Mouse (Mus musculus) forebrain, embryonic 14.5 days (tissue): ENCODE data around the gene Xxylt1. TPM values are rescaled to one million over a fixed set of nuclear protein-coding genes. Genes with fewer than 3 reads are reported as not detected.
"Not testable (repeated sequence)": the region's sequence is repeated elsewhere in the genome, so short reads cannot be mapped to it uniquely, and the experiment has no call there.

ENCODE experiments used
- ATAC-seq: fragments of 200-750 bp; cut with Nextera tagmentation; 2 replicates; pipeline ENCODE4 v1.8.0; 2017; ENCODE audit warnings: mild to moderate bottlenecking, moderate library complexity
- DNase-seq: peaks from one replicate; pipeline ENCODE4 v3.0.0-alpha.2; 2015; ENCODE audit warnings: low spot score
- H3K27ac ChIP-seq: fragments of 300-500 bp; sonication (generic); 2 replicates; pipeline ENCODE4 v1.5.1; 2014; ENCODE audit warnings: low read depth, mild to moderate bottlenecking, control low read depth, low read length, moderate library complexity
- H3K27me3 ChIP-seq: fragments of 300-500 bp; sonication (generic); replicated peaks from 2 replicates; pipeline ENCODE4 v1.6.1; 2014; ENCODE audit warnings: low read length, control low read depth, mixed read lengths; ENCODE audit not compliant: control insufficient read depth, insufficient read depth
- H3K36me3 ChIP-seq: fragments of 300-500 bp; sonication (generic); 2 replicates; pipeline ENCODE4 v1.6.1; 2014; ENCODE audit warnings: low read length, control low read depth; ENCODE audit not compliant: control insufficient read depth, insufficient read depth
- H3K4me1 ChIP-seq: fragments of 300-500 bp; sonication (generic); 2 replicates; pipeline ENCODE4 v1.6.1; 2014; ENCODE audit warnings: antibody characterized with exemption, low read length, control low read depth; ENCODE audit not compliant: control insufficient read depth, insufficient read depth
- H3K4me2 ChIP-seq: fragments of 300-500 bp; sonication (generic); 2 replicates; pipeline ENCODE4 v1.6.1; 2014; ENCODE audit warnings: mild to moderate bottlenecking, control low read depth, low read length
- H3K4me3 ChIP-seq: fragments of 300-500 bp; sonication (generic); 2 replicates; pipeline ENCODE4 v1.5.1; 2014; ENCODE audit warnings: low read depth, low read length, control low read depth
- H3K9ac ChIP-seq: fragments of 300-500 bp; sonication (generic); 2 replicates; pipeline ENCODE4 v1.6.1; 2014; ENCODE audit warnings: mild to moderate bottlenecking, low read length, control low read depth, moderate library complexity
- H3K9me3 ChIP-seq: fragments of 300-500 bp; sonication (generic); replicated peaks from 2 replicates; pipeline ENCODE4 v1.6.1; 2016; ENCODE audit warnings: low read length, control low read depth, mixed read lengths; ENCODE audit not compliant: control insufficient read depth
- WGBS: fragments of 180-500 bp; shearing (Covaris S2); extraction: QIAGEN DNeasy Blood & Tissue Kit; methylation state at CpG from one replicate; pipeline ENCODE4 v1.1.7; 2014; 5-methylcytosine and 5-hydroxymethylcytosine counted together
- polyA plus RNA-seq: library from polyadenylated mRNA; unstranded; fragments of >200 nt; fragmentation: Nextera tagmentation; extraction: Ambion mirVana; gene quantifications from 2 replicates; pipeline ENCODE4 v1.2.1, GENCODE M21; 2014

Xxylt1 gene
- polyA plus RNA-seq, 1 experiment from 2014 or later: 8.5 TPM

DNA sequence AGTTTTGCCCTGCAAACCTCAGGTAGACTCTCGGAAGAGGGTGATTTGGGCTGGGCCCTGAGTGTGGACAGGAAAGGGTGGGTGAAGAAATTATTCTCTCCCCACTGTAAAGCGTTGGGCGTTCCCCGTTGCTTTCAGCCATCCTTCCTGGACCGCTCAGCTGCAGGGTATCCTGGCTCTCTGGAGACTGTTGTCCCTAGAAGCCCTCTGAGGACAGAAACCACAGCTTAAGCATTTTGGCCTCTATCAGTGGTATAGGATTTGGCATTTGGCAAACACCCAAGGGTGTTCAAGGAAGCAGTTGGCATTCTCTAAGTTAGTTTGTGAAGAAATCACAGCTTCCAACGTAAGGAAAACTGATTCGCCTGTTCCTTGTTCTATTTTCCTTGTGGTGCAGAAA lies 72.9 kb downstream of the Xxylt1 start:
- Histone ChIP-seq H3K9me3 (no peaks in the 10 kb centered on the region), H3K4me2 (no peak overlapping the region), H3K9ac (no peak overlapping the region), H3K4me1 (peaks cover 7% of the 10 kb centered on the region), H3K27ac (no peak overlapping the region), H3K27me3 (no peaks in the 10 kb centered on the region), H3K36me3 (no peaks in the 10 kb centered on the region), H3K4me3 (no peak overlapping the region)
- ATAC-seq (no peak), DNase-seq (no peak)
- WGBS: 87% methylated on average over 7 of the region's 7 CpGs

DNA sequence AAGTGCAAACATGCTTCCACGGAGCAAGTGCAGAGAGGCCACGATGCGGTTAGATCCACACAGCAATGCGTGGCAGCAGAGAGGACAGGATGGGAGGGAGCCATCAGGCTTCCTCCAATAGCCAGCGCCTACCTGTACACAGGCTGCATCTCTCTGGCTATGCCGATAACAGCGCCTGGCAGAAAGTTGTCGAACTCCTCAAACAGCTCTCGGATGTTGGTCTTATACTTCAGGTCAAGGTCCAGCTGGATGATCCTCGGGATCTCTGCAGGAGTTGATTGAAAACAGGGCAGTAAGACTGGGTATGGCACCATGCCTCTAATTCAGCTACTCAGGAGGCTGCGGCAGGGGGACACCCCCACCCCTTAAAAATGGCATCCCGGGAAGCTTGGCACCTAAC lies 73.7 kb downstream of the Xxylt1 start:
- Histone ChIP-seq H3K9ac (no peak overlapping the region), H3K9me3 (no peaks in the 10 kb centered on the region), H3K4me1 (peaks cover 13% of the 10 kb centered on the region), H3K27ac (no peak overlapping the region), H3K4me2 (no peak overlapping the region), H3K27me3 (no peaks in the 10 kb centered on the region), H3K36me3 (no peaks in the 10 kb centered on the region), H3K4me3 (no peak overlapping the region)
- no peak for DNase-seq
- WGBS: 94% methylated on average over 12 of the region's 12 CpGs
- no peak for ATAC-seq

DNA sequence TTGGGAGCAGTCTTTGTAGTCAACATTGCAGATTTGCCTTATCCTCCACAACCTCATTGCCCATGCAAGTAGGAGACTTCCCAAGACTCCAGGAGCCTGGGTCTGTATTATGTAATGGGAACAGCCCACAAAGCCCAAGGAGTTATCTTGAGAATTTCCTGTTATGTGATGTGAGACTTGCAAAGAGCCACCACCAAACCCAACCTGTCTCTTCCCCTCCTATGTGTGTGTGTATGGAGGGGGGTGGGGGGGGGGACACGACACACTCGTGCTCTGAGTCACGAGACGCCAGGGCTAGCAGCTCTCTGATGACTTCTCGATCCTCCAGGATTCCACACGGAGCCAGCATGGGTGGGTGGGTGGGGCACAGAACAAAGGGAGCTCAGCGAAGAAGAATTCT lies 75.5 kb downstream of the Xxylt1 start:
- 73% methylated on average over 7 of the region's 7 CpGs for WGBS

GRCm38 (mm10) chr16:31004321-31004682 lies 76.9 kb downstream of the Xxylt1 start:
- Histone ChIP-seq H3K4me2 (no peak overlapping the region), H3K9ac (no peak overlapping the region), H3K4me1 (peaks cover 13% of the 10 kb centered on the region), H3K9me3 (no peaks in the 10 kb centered on the region), H3K4me3 (no peak overlapping the region), H3K27ac (0 out of 2 replicates have a peak overlapping the region, but pooled peaks have one; percentile 46), H3K36me3 (no peaks in the 10 kb centered on the region), H3K27me3 (no peaks in the 10 kb centered on the region)
- DNase-seq (no peak), ATAC-seq (0 out of 2 replicates have a peak, but pooled peaks have one; percentile 30)
- WGBS: 33% methylated on average over 2 of the region's 2 CpGs

More for the DNA sequence above, 75.5 kb downstream of the Xxylt1 start:
- DNase-seq (no peak), ATAC-seq (no peak)
- Histone ChIP-seq H3K4me3 (no peak overlapping the region), H3K27me3 (no peaks in the 10 kb centered on the region), H3K36me3 (no peaks in the 10 kb centered on the region), H3K9me3 (no peaks in the 10 kb centered on the region), H3K4me2 (no peak overlapping the region), H3K9ac (no peak overlapping the region), H3K27ac (no peak overlapping the region), H3K4me1 (peaks cover 13% of the 10 kb centered on the region)

DNA sequence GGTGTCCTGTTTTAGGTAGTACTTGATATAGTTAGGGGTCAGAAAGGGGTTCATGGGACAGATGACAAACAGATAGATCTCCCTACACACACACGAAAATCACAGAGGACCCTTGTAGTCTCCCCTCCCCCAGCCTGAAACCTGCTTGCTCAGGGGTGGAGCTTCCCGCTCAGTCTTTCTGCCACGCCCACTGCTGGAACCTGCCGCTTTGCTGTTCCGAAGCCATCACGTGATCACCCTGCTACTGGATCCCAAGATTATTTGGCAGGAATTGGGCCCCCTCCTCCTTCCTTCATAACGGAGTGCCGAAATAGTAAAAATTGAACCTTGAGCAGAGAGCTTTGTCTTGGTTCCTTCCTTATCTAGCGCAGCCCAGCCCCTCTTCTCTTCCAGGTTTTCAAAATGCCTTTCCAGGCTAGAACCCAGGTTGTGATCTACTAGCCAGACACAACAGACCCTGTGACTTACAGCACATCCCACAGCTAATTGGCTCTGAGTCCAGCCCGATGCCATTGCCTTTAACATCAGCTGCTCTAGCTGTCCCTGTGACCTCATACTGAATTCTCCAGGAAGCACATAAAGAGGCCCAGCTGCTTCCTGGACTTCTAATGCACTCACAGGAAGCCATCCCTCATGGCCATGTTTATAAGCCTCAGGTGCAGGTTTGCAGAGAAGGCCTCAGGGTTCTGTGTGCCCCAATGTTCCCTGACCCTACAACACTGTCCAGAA lies 77.5 kb downstream of the Xxylt1 start:
- Histone ChIP-seq H3K4me1 (peaks cover 13% of the 10 kb centered on the region), H3K4me2 (peak overlapping the region; percentile 9; the same call in 1 of the 2 replicates), H3K27ac (peak overlapping the region; percentile 46; the same call in 1 of the 2 replicates)
- 0 out of 2 replicates have a peak, but pooled peaks have one; percentile 25 for ATAC-seq
- H3K4me3 ChIP-seq, H3K27me3 ChIP-seq, H3K36me3 ChIP-seq, H3K9ac ChIP-seq, H3K9me3 ChIP-seq: not testable (repeated sequence)
- 6% methylated on average over 10 of the region's 10 CpGs for WGBS
- DNase-seq: peak; percentile 45

- no peaks in the 10 kb centered on the region for H3K27me3 ChIP-seq
- no peak for ATAC-seq
Measured at GRCm38 (mm10) chr16:31002926-31003325, 78.3 kb downstream of the Xxylt1 start.

DNA sequence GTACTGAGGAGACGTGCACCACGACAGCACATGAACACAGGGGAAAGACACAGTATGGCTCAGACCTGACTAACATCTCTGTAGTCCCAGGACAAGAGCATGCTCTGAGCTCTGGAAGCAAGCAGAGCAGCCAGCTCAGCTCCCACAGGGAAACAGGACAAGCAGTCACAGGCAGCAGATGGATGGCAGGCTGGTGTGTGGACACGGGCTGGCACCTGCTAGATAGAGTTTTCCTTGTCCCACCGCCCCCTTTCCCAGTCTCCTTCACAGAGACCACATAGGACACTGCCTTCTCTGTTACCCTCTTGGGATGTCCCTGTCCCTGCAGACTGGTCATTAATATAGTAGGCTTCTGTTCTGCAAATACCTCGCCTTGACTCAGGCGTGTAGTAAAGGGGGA lies 79.1 kb downstream of the Xxylt1 start:
- Histone ChIP-seq H3K36me3 (no peaks in the 10 kb centered on the region), H3K9me3 (no peaks in the 10 kb centered on the region), H3K4me1 (peaks cover 13% of the 10 kb centered on the region), H3K27me3 (no peaks in the 10 kb centered on the region), H3K4me2 (no peak overlapping the region), H3K27ac (no peak overlapping the region), H3K4me3 (no peak overlapping the region), H3K9ac (no peak overlapping the region)
- DNase-seq (no peak), ATAC-seq (no peak)
- WGBS: 85% methylated on average over 6 of the region's 6 CpGs

More at GRCm38 (mm10) chr16:31002926-31003325, 78.3 kb downstream of the Xxylt1 start:
- no peak overlapping the region for H3K4me2 ChIP-seq
- H3K4me3 ChIP-seq: no peak overlapping the region
- no peaks in the 10 kb centered on the region for H3K36me3 ChIP-seq
- H3K9ac ChIP-seq: no peak overlapping the region
- WGBS: 55% methylated on average over 6 of the region's 6 CpGs
- no peak for DNase-seq
- H3K9me3 ChIP-seq: no peaks in the 10 kb centered on the region
- H3K27ac ChIP-seq: no peak overlapping the region
- peaks cover 13% of the 10 kb centered on the region for H3K4me1 ChIP-seq

DNA sequence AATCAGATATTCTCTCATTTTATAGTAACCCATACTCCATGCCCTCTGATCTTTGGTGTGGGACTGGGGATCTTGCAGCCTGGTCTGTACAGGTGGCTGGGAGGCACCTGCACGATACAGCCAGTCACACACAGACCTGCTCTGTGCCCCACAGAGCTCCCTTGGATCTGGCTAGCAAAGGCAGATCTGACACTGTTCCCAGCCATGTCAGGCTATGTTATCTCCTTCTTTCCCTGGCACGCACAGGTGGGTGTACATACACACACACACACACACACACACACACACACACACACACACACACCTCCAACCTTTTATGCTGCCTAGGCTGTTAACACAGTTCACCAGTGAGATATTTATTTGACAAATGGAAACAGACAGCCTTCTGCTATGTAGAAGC lies 82.5 kb downstream of the Xxylt1 start:
- ATAC-seq (no peak), DNase-seq (no peak)
- Histone ChIP-seq H3K27ac (no peak overlapping the region), H3K27me3 (no peaks in the 10 kb centered on the region), H3K9me3 (no peaks in the 10 kb centered on the region), H3K36me3 (no peaks in the 10 kb centered on the region), H3K9ac (no peak overlapping the region), H3K4me3 (no peak overlapping the region), H3K4me1 (peaks cover 8% of the 10 kb centered on the region; the same call in 1 of the 2 replicates), H3K4me2 (no peak overlapping the region)
- WGBS: 87% methylated on average over 2 of the region's 2 CpGs

DNA sequence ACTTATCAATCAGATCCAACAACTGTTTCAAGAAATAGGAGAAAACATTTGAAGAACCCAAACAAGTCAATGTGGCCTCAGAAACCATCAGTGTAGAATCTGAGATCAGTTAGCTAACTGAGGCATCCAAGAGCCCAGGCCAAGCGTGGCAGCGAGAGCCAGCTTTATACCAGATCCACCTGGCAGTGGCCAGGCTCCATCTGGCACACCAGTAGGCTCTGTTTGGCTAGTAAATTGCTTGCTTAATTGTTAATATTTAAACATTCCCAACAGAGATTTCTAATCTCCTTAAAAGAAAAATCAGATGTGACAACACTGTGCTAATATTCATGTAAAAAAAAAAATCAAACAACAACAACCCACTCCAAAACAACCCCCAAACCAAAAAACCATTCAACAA lies 83.2 kb downstream of the Xxylt1 start:
- Histone ChIP-seq H3K27ac (no peak overlapping the region), H3K4me3 (no peak overlapping the region), H3K27me3 (no peaks in the 10 kb centered on the region), H3K36me3 (no peaks in the 10 kb centered on the region), H3K4me1 (0 out of 2 replicates have a peak, but pooled peaks cover 3% of the 10 kb centered on the region), H3K9ac (no peak overlapping the region), H3K9me3 (no peaks in the 10 kb centered on the region), H3K4me2 (no peak overlapping the region)
- WGBS: 64% methylated on average over 2 of the region's 2 CpGs
- ATAC-seq (no peak), DNase-seq (peak; percentile 47)
